Mouse (Mus musculus) liver, adult 2 months (tissue): Measurements from ENCODE around the gene Mgat4b.

Source experiments
- CTCF ChIP-seq: fragments of 200-500 bp; IDR thresholded peaks from 2 replicates; pipeline ENCODE4 v1.5.1; 2011; ENCODE audit warnings: low read depth, low read length, control low read depth
- POLR2A ChIP-seq: fragments of 200-500 bp; IDR thresholded peaks from 2 replicates; pipeline ENCODE4 v1.6.1; 2011; ENCODE audit warnings: low read length, control low read depth; ENCODE audit not compliant: insufficient read depth; ENCODE audit errors: extremely low read depth

DNA sequence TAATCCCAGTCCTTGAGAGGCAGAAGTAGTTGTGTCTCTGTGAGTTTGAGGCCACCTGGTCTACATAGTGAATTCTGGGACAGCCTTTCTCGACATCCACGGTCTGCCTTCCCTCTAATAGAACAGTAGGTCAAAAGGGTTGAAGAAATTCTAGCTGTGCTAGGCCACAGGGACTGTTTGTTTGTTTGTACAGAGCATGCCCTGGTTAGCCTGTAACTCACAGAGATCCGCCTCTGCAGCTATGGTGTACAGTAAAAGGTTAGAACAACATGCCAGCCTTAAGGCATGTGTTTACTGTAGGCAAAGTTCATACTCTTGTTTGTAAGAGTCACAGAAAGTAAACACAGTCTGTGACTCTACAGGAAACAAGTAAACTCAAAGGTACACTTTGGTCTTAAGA lies 25.9 kb upstream of the Mgat4b start:
- TF ChIP-seq CTCF: no peak
- no peak for TF ChIP-seq POLR2A
